Mouse (Mus musculus) forebrain, embryonic 15.5 days (tissue): ENCODE measurements at regions not wholly inside any gene's neighbourhood (a gene's known extent, or its start where the extent isn't known, plus 50 kb on each side); places are given as distances from the start of the nearest gene placed in this dataset.

Source experiments
- ATAC-seq: fragments of 200-750 bp; cut with Nextera tagmentation; replicated peaks from 2 replicates; pipeline ENCODE4 v1.8.0; 2017; ENCODE audit warnings: mild to moderate bottlenecking, moderate TSS enrichment, moderate library complexity
- H3K27ac ChIP-seq: fragments of 300-500 bp; sonication (generic); replicated peaks from 2 replicates; pipeline ENCODE4 v1.5.1; 2015; ENCODE audit warnings: mild to moderate bottlenecking, inconsistent platforms
- H3K27me3 ChIP-seq: fragments of 300-500 bp; sonication (generic); 2 replicates; pipeline ENCODE4 v1.6.1; 2015; ENCODE audit warnings: inconsistent platforms
- H3K36me3 ChIP-seq: fragments of 300-500 bp; sonication (generic); 2 replicates; pipeline ENCODE4 v1.6.1; 2015; ENCODE audit warnings: mild to moderate bottlenecking, inconsistent platforms
- H3K4me1 ChIP-seq: fragments of 300-500 bp; sonication (generic); 2 replicates; pipeline ENCODE4 v1.6.1; 2015; ENCODE audit warnings: inconsistent platforms
- H3K4me2 ChIP-seq: fragments of 300-500 bp; sonication (generic); replicated peaks from 2 replicates; pipeline ENCODE4 v1.6.1; 2015; ENCODE audit warnings: mild to moderate bottlenecking, inconsistent platforms
- H3K4me3 ChIP-seq: fragments of 300-500 bp; sonication (generic); 2 replicates; pipeline ENCODE4 v1.5.1; 2015; ENCODE audit warnings: mild to moderate bottlenecking, inconsistent platforms
- H3K9ac ChIP-seq: fragments of 300-500 bp; sonication (generic); replicated peaks from 2 replicates; pipeline ENCODE4 v1.6.1; 2015; ENCODE audit warnings: mild to moderate bottlenecking, inconsistent platforms
- H3K9me3 ChIP-seq: fragments of 300-500 bp; sonication (generic); 2 replicates; pipeline ENCODE4 v1.6.1; 2016; ENCODE audit warnings: inconsistent platforms
- whole genome bisulfite sequencing: fragments of 180-500 bp; shearing (Covaris S2); methylation state at CpG from one replicate; pipeline ENCODE4 v1.1.7; 2015; ENCODE audit warnings: mixed read lengths; 5-methylcytosine and 5-hydroxymethylcytosine counted together

DNA sequence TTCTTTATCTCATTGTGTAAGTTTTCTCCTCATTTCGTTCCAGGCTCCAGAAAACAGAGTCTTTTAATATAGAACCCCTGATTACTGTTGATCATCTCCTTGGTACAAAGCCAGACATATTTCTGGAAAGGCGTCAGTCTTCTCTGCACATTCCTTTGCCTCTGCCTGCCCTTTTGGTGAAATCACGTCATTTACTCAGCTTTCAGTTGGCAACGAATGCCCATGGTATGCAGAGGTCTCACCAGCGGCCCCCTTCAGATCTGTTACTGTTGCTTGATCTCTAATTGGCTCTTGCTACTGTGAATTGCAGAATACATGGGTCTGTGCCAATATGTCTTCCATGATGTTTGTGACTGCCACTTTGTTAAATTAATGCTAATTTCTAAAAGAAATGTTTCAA is 412.0 kb upstream of the Pitx2 start:
- WGBS: 40% methylated on average over 5 of the region's 5 CpGs
- no peak overlapping the region for H3K27ac ChIP-seq
- H3K4me1 ChIP-seq: peaks cover 4% of the 10 kb centered on the region; the same call in 1 of the 2 replicates
- H3K9ac ChIP-seq: no peak overlapping the region
- H3K9me3 ChIP-seq: no peaks in the 10 kb centered on the region
- ATAC-seq: peak; percentile 77
- no peaks in the 10 kb centered on the region for H3K36me3 ChIP-seq
- H3K4me2 ChIP-seq: no peak overlapping the region
- H3K4me3 ChIP-seq: no peak overlapping the region
- H3K27me3 ChIP-seq: no peaks in the 10 kb centered on the region

DNA sequence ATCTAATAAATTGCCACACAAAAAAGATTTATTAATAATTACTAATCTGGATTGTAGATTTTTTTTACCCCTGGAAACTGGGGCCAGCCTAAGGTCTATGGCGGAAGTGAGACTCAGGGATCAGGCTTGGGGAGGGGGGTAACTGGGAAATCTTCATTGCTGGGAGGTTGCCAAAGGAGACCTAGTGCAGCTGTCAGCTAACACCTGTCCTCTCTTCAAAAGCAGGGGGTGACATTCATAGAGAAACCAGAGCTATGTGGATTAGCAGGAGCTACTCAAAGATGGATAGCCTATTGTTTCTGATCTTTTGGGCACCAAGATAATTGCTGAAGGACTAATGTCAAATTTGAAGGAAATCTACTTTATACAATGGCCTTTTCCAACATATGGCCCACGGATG is 403.7 kb upstream of the Pitx2 start:
- H3K4me1 ChIP-seq: peaks cover 6% of the 10 kb centered on the region
- H3K4me2 ChIP-seq: no peak overlapping the region
- no peak for ATAC-seq
- no peak overlapping the region for H3K27ac ChIP-seq
- no peaks in the 10 kb centered on the region for H3K27me3 ChIP-seq
- no peak overlapping the region for H3K9ac ChIP-seq
- no peak overlapping the region for H3K4me3 ChIP-seq
- 77% methylated on average over 2 of the region's 2 CpGs for WGBS
- H3K36me3 ChIP-seq: no peaks in the 10 kb centered on the region
- no peaks in the 10 kb centered on the region for H3K9me3 ChIP-seq

DNA sequence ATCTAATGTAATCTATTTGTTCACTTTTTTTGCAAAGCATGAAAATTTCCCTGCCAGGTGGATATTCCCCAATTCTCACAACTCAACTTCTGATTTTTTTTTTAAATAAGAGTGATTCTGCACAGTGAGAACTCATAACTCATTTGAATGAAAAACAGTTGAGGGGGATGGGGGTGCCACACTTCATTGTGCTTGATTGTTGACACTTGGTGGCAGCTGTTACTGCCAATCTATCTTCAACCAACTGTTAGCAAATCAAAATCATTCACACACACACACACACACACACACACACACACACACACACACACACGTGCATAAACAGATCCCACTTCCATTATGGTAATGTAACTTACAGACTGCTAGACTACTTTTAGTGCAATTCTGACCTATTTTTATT is 401.8 kb upstream of the Pitx2 start:
- 35% methylated on average over 1 of the region's 1 CpGs for WGBS
- ATAC-seq: peak; percentile 88
- Histone ChIP-seq H3K4me3 (no peak overlapping the region), H3K9me3 (no peaks in the 10 kb centered on the region), H3K27me3 (no peaks in the 10 kb centered on the region), H3K4me1 (peaks cover 6% of the 10 kb centered on the region), H3K9ac (no peak overlapping the region), H3K27ac (peak overlapping the region; percentile 42), H3K4me2 (no peak overlapping the region), H3K36me3 (no peaks in the 10 kb centered on the region)

- H3K36me3 ChIP-seq: no peaks in the 10 kb centered on the region
- no peak overlapping the region for H3K9ac ChIP-seq
- H3K4me3 ChIP-seq: no peak overlapping the region
- ATAC-seq: no peak
- H3K27ac ChIP-seq: no peak overlapping the region
- no peaks in the 10 kb centered on the region for H3K4me1 ChIP-seq
- no peaks in the 10 kb centered on the region for H3K9me3 ChIP-seq
- no peaks in the 10 kb centered on the region for H3K27me3 ChIP-seq
- 53% methylated on average over 12 of the region's 12 CpGs for WGBS
- H3K4me2 ChIP-seq: no peak overlapping the region
These were observed 370.1 kb upstream of the Pitx2 start for GRCm38 (mm10) chr3:128829371-128830160.

- Histone ChIP-seq H3K27me3 (no peaks in the 10 kb centered on the region), H3K4me1 (no peaks in the 10 kb centered on the region), H3K36me3 (no peaks in the 10 kb centered on the region), H3K4me2 (no peak overlapping the region), H3K9me3 (no peaks in the 10 kb centered on the region), H3K9ac (no peak overlapping the region), H3K4me3 (no peak overlapping the region), H3K27ac (no peak overlapping the region)
- 66% methylated on average over 6 of the region's 6 CpGs for WGBS
- peak; percentile 73 for ATAC-seq
These were observed 349.2 kb upstream of the Pitx2 start for GRCm38 (mm10) chr3:128850327-128850977.

- H3K27ac ChIP-seq: no peak overlapping the region
- no peaks in the 10 kb centered on the region for H3K36me3 ChIP-seq
- H3K4me2 ChIP-seq: no peak overlapping the region
- no peak for ATAC-seq
- H3K4me3 ChIP-seq: no peak overlapping the region
- no peaks in the 10 kb centered on the region for H3K9me3 ChIP-seq
- H3K4me1 ChIP-seq: no peaks in the 10 kb centered on the region
- 85% methylated on average over 5 of the region's 5 CpGs for WGBS
- H3K9ac ChIP-seq: no peak overlapping the region
- no peaks in the 10 kb centered on the region for H3K27me3 ChIP-seq
These were observed 343.2 kb upstream of the Pitx2 start for GRCm38 (mm10) chr3:128856515-128856914.

GRCm38 (mm10) chr3:128881685-128882444 is 317.8 kb upstream of the Pitx2 start:
- 30% methylated on average over 10 of the region's 10 CpGs for WGBS
- H3K9ac ChIP-seq: no peak overlapping the region
- no peaks in the 10 kb centered on the region for H3K27me3 ChIP-seq
- H3K27ac ChIP-seq: no peak overlapping the region
- no peak for ATAC-seq
- H3K36me3 ChIP-seq: no peaks in the 10 kb centered on the region
- peaks cover 7% of the 10 kb centered on the region for H3K4me1 ChIP-seq
- no peaks in the 10 kb centered on the region for H3K9me3 ChIP-seq
- no peak overlapping the region for H3K4me2 ChIP-seq
- no peak overlapping the region for H3K4me3 ChIP-seq

- no peak overlapping the region for H3K4me2 ChIP-seq
- peaks cover 7% of the 10 kb centered on the region for H3K4me1 ChIP-seq
- H3K9ac ChIP-seq: no peak overlapping the region
- ATAC-seq: 0 out of 2 replicates have a peak, but pooled peaks have one; percentile 29
- no peak overlapping the region for H3K27ac ChIP-seq
- no peaks in the 10 kb centered on the region for H3K36me3 ChIP-seq
- WGBS: 77% methylated on average over 7 of the region's 7 CpGs
- no peaks in the 10 kb centered on the region for H3K9me3 ChIP-seq
- H3K4me3 ChIP-seq: no peak overlapping the region
- no peaks in the 10 kb centered on the region for H3K27me3 ChIP-seq
These were observed 316.0 kb upstream of the Pitx2 start for GRCm38 (mm10) chr3:128883636-128884195.

GRCm38 (mm10) chr3:128886678-128887077 is 313.0 kb upstream of the Pitx2 start:
- H3K9me3 ChIP-seq: no peaks in the 10 kb centered on the region
- ATAC-seq: no peak
- H3K27ac ChIP-seq: no peak overlapping the region
- H3K9ac ChIP-seq: no peak overlapping the region
- WGBS: 34% methylated on average over 9 of the region's 9 CpGs
- no peaks in the 10 kb centered on the region for H3K27me3 ChIP-seq
- no peak overlapping the region for H3K4me3 ChIP-seq
- no peaks in the 10 kb centered on the region for H3K36me3 ChIP-seq
- H3K4me1 ChIP-seq: peaks cover 6% of the 10 kb centered on the region
- no peak overlapping the region for H3K4me2 ChIP-seq

DNA sequence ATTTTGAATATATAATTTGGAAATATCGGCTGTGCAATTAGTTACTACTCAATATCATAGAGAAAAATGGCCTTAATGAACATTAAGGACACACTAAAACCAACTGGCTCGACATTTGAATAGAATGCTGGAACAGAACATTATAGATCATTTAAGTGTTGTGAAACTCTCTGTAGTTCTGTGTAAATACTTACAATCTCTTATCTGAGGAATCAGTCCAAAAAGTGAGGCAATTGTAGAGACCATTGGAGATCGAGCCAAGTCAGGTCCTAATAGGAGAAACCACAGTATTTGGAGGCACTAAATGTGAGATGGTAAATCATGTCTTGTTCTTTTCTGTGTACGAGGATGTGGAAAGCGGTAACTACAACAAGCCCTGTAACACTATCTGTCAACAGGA is 308.6 kb upstream of the Pitx2 start:
- no peaks in the 10 kb centered on the region for H3K9me3 ChIP-seq
- H3K4me1 ChIP-seq: no peaks in the 10 kb centered on the region
- H3K27ac ChIP-seq: no peak overlapping the region
- WGBS: 93% methylated on average over 5 of the region's 5 CpGs
- no peak overlapping the region for H3K4me2 ChIP-seq
- no peaks in the 10 kb centered on the region for H3K27me3 ChIP-seq
- H3K4me3 ChIP-seq: no peak overlapping the region
- H3K9ac ChIP-seq: no peak overlapping the region
- ATAC-seq: no peak
- no peaks in the 10 kb centered on the region for H3K36me3 ChIP-seq

GRCm38 (mm10) chr3:128896628-128897027 is 303.1 kb upstream of the Pitx2 start:
- H3K36me3 ChIP-seq: no peaks in the 10 kb centered on the region
- H3K9me3 ChIP-seq: no peaks in the 10 kb centered on the region
- H3K4me2 ChIP-seq: no peak overlapping the region
- ATAC-seq: no peak
- no peaks in the 10 kb centered on the region for H3K4me1 ChIP-seq
- WGBS: 93% methylated on average over 3 of the region's 3 CpGs
- no peak overlapping the region for H3K9ac ChIP-seq
- H3K4me3 ChIP-seq: no peak overlapping the region
- no peak overlapping the region for H3K27ac ChIP-seq
- H3K27me3 ChIP-seq: no peaks in the 10 kb centered on the region

- H3K36me3 ChIP-seq: no peaks in the 10 kb centered on the region
- H3K27ac ChIP-seq: no peak overlapping the region
- WGBS: 83% methylated on average over 4 of the region's 4 CpGs
- H3K27me3 ChIP-seq: no peaks in the 10 kb centered on the region
- no peak overlapping the region for H3K9ac ChIP-seq
- H3K9me3 ChIP-seq: no peaks in the 10 kb centered on the region
- no peaks in the 10 kb centered on the region for H3K4me1 ChIP-seq
- no peak overlapping the region for H3K4me3 ChIP-seq
- no peak for ATAC-seq
- no peak overlapping the region for H3K4me2 ChIP-seq
These were observed 288.6 kb upstream of the Pitx2 start for GRCm38 (mm10) chr3:128911122-128911521.
